Mouse (Mus musculus) midbrain, postnatal 0 days (tissue): ENCODE measurements at regions not wholly inside any gene's neighbourhood (a gene's known extent, or its start where the extent isn't known, plus 50 kb on each side); places are given as distances from the start of the nearest gene placed in this dataset.
A peak's percentile ranks its signal among the peaks of the same experiment; 100 is the strongest.

ENCODE experiments used
- ATAC-seq: fragments of 200-750 bp; cut with Nextera tagmentation; 2 replicates; pipeline ENCODE4 v1.8.0; 2017; ENCODE audit warnings: moderate number of reproducible peaks, mild to moderate bottlenecking, moderate TSS enrichment, moderate library complexity; ENCODE audit not compliant: low FRiP score
- DNase-seq: peaks from one replicate; pipeline ENCODE4 v3.0.0-alpha.2; 2015; ENCODE audit warnings: low spot score
- H3K27ac ChIP-seq: fragments of 300-500 bp; sonication (generic); 2 replicates; pipeline ENCODE4 v1.5.1; 2014; ENCODE audit warnings: low read depth, mild to moderate bottlenecking, low read length, mixed read lengths
- H3K27me3 ChIP-seq: fragments of 300-500 bp; sonication (generic); 2 replicates; pipeline ENCODE4 v1.6.1; 2014; ENCODE audit warnings: low read length, control low read depth, mixed read lengths; ENCODE audit not compliant: insufficient read depth
- H3K36me3 ChIP-seq: fragments of 300-500 bp; sonication (generic); 2 replicates; pipeline ENCODE4 v1.6.1; 2014; ENCODE audit warnings: low read length, control low read depth, mixed read lengths; ENCODE audit not compliant: insufficient read depth
- H3K4me1 ChIP-seq: fragments of 300-500 bp; sonication (generic); 2 replicates; pipeline ENCODE4 v1.6.1; 2014; ENCODE audit warnings: mild to moderate bottlenecking, control low read depth, antibody characterized with exemption, low read length, mixed read lengths; ENCODE audit not compliant: insufficient read depth
- H3K4me2 ChIP-seq: fragments of 300-500 bp; sonication (generic); 2 replicates; pipeline ENCODE4 v1.6.1; 2014; ENCODE audit warnings: low read depth, mild to moderate bottlenecking, low read length, mixed read lengths; ENCODE audit not compliant: poor library complexity, severe bottlenecking
- H3K4me3 ChIP-seq: fragments of 300-500 bp; sonication (generic); 2 replicates; pipeline ENCODE4 v1.5.1; 2014; ENCODE audit warnings: low read depth, mild to moderate bottlenecking, low read length, moderate library complexity
- H3K9ac ChIP-seq: fragments of 300-500 bp; sonication (generic); replicated peaks from 2 replicates; pipeline ENCODE4 v1.6.1; 2014; ENCODE audit warnings: mild to moderate bottlenecking, low read length, moderate library complexity, mixed read lengths; ENCODE audit not compliant: poor library complexity, severe bottlenecking
- H3K9me3 ChIP-seq: fragments of 300-500 bp; sonication (generic); 2 replicates; pipeline ENCODE4 v1.6.1; 2016; ENCODE audit warnings: low read length, control low read depth
- CTCF ChIP-seq: IDR thresholded peaks from 2 replicates; pipeline ENCODE4 v1.5.1; 2016; ENCODE audit warnings: antibody characterized with exemption, mild to moderate bottlenecking
- WGBS: fragments of 180-500 bp; shearing (Covaris S2); extraction: QIAGEN DNeasy Blood & Tissue Kit; methylation state at CpG from one replicate; pipeline ENCODE4 v1.1.7; 2014; 5-methylcytosine and 5-hydroxymethylcytosine counted together

- Histone ChIP-seq H3K4me1 (no peaks in the 10 kb centered on the region), H3K27me3 (no peaks in the 10 kb centered on the region), H3K9me3 (no peaks in the 10 kb centered on the region), H3K36me3 (no peaks in the 10 kb centered on the region), H3K9ac (no peak overlapping the region), H3K4me3 (no peak overlapping the region), H3K4me2 (no peak overlapping the region), H3K27ac (no peak overlapping the region)
- WGBS = 98% methylated on average over 2 of the region's 2 CpGs
- TF ChIP-seq CTCF = no peak
- ATAC-seq = no peak
- no peak for DNase-seq
Measured at GRCm38 (mm10) chr10:70866737-70867136, 211.0 kb upstream of the Phyhipl start.

- Histone ChIP-seq H3K27ac (no peak overlapping the region), H3K4me1 (peaks cover 3% of the 10 kb centered on the region), H3K27me3 (no peaks in the 10 kb centered on the region), H3K4me3 (no peak overlapping the region), H3K36me3 (no peaks in the 10 kb centered on the region), H3K9ac (no peak overlapping the region), H3K9me3 (no peaks in the 10 kb centered on the region), H3K4me2 (no peak overlapping the region)
- WGBS = 94% methylated on average over 5 of the region's 5 CpGs
- no peak for TF ChIP-seq CTCF
- no peak for ATAC-seq
- DNase-seq = no peak
Measured at GRCm38 (mm10) chr10:70864650-70865049, 208.9 kb upstream of the Phyhipl start.

- Histone ChIP-seq H3K4me2 (no peak overlapping the region), H3K9me3 (no peaks in the 10 kb centered on the region), H3K4me1 (peaks cover 3% of the 10 kb centered on the region), H3K4me3 (no peak overlapping the region), H3K36me3 (no peaks in the 10 kb centered on the region), H3K27me3 (no peaks in the 10 kb centered on the region), H3K27ac (peak overlapping the region; percentile 69; the same call in 1 of the 2 replicates), H3K9ac (no peak overlapping the region)
- DNase-seq (no peak), ATAC-seq (no peak)
- WGBS = 56% methylated on average over 3 of the region's 4 CpGs
- TF ChIP-seq CTCF = no peak
Measured at GRCm38 (mm10) chr10:70862022-70862335, 206.2 kb upstream of the Phyhipl start.

GRCm38 (mm10) chr10:70861131-70862021, 205.6 kb upstream of the Phyhipl start:
- no peak overlapping the region for H3K9ac ChIP-seq
- no peaks in the 10 kb centered on the region for H3K9me3 ChIP-seq
- peak; percentile 88 for DNase-seq
- 26% methylated on average over 10 of the region's 10 CpGs for WGBS
- no peak for TF ChIP-seq CTCF
- H3K27ac ChIP-seq = peak overlapping the region; percentile 69
- no peak overlapping the region for H3K4me2 ChIP-seq
- peak; percentile 82 for ATAC-seq
- H3K27me3 ChIP-seq = no peaks in the 10 kb centered on the region
- H3K36me3 ChIP-seq = no peaks in the 10 kb centered on the region
- no peak overlapping the region for H3K4me3 ChIP-seq
- peaks cover 3% of the 10 kb centered on the region for H3K4me1 ChIP-seq

GRCm38 (mm10) chr10:70857155-70857820, 201.5 kb upstream of the Phyhipl start:
- H3K27ac ChIP-seq = no peak overlapping the region
- WGBS = 77% methylated on average over 14 of the region's 14 CpGs
- H3K4me1 ChIP-seq = peaks cover 3% of the 10 kb centered on the region
- H3K4me3 ChIP-seq = no peak overlapping the region
- no peak overlapping the region for H3K4me2 ChIP-seq
- no peaks in the 10 kb centered on the region for H3K9me3 ChIP-seq
- ATAC-seq (no peak), DNase-seq (no peak)
- no peaks in the 10 kb centered on the region for H3K36me3 ChIP-seq
- TF ChIP-seq CTCF = no peak
- no peaks in the 10 kb centered on the region for H3K27me3 ChIP-seq
- no peak overlapping the region for H3K9ac ChIP-seq

GRCm38 (mm10) chr10:70855948-70856347, 200.2 kb upstream of the Phyhipl start:
- Histone ChIP-seq H3K36me3 (no peaks in the 10 kb centered on the region), H3K4me1 (peaks cover 1% of the 10 kb centered on the region), H3K27me3 (no peaks in the 10 kb centered on the region), H3K4me2 (no peak overlapping the region), H3K4me3 (no peak overlapping the region), H3K9me3 (no peaks in the 10 kb centered on the region), H3K27ac (no peak overlapping the region), H3K9ac (no peak overlapping the region)
- no peak for TF ChIP-seq CTCF
- DNase-seq (no peak), ATAC-seq (no peak)
- 82% methylated on average over 8 of the region's 8 CpGs for WGBS
